Mouse (Mus musculus) stomach, embryonic 14.5 days (tissue): Measurements from ENCODE around the gene Obp1a. TPM values are rescaled to one million over a fixed set of nuclear protein-coding genes. Genes with fewer than 3 reads are reported as not detected.

Experiments used
- ATAC-seq: fragments of 200-750 bp; cut with Nextera tagmentation; 2 replicates; pipeline ENCODE4 v1.8.0; 2017; ENCODE audit warnings: low read depth, moderate TSS enrichment; ENCODE audit not compliant: insufficient number of reproducible peaks, insufficient read depth, low FRiP score
- H3K27ac ChIP-seq: fragments of 300-500 bp; sonication (generic); 2 replicates; pipeline ENCODE4 v1.5.1; 2014; ENCODE audit warnings: mild to moderate bottlenecking, low read length, moderate library complexity, mixed read lengths
- H3K27me3 ChIP-seq: fragments of 300-500 bp; sonication (generic); 2 replicates; pipeline ENCODE4 v1.6.1; 2014; ENCODE audit warnings: low read length, control low read depth, mixed read lengths; ENCODE audit not compliant: control insufficient read depth, insufficient read depth
- H3K36me3 ChIP-seq: fragments of 300-500 bp; sonication (generic); 2 replicates; pipeline ENCODE4 v1.6.1; 2014; ENCODE audit warnings: mild to moderate bottlenecking, control low read depth, low read length, moderate library complexity, mixed read lengths; ENCODE audit not compliant: control insufficient read depth, insufficient read depth
- H3K4me1 ChIP-seq: fragments of 300-500 bp; sonication (generic); 2 replicates; pipeline ENCODE4 v1.6.1; 2014; ENCODE audit warnings: low read length, control low read depth, mixed read lengths; ENCODE audit not compliant: control insufficient read depth, insufficient read depth
- H3K4me2 ChIP-seq: fragments of 300-500 bp; sonication (generic); replicated peaks from 2 replicates; pipeline ENCODE4 v1.6.1; 2014; ENCODE audit warnings: low read depth, low read length, control low read depth
- H3K4me3 ChIP-seq: fragments of 300-500 bp; sonication (generic); 2 replicates; pipeline ENCODE4 v1.5.1; 2014; ENCODE audit warnings: low read depth, low read length, control low read depth
- H3K9ac ChIP-seq: fragments of 300-500 bp; sonication (generic); replicated peaks from 2 replicates; pipeline ENCODE4 v1.6.1; 2014; ENCODE audit warnings: low read depth, mild to moderate bottlenecking, control low read depth, low read length, moderate library complexity, mixed read lengths
- H3K9me3 ChIP-seq: fragments of 300-500 bp; sonication (generic); 2 replicates; pipeline ENCODE4 v1.6.1; 2016; ENCODE audit warnings: low read depth, low read length, control low read depth; ENCODE audit not compliant: control insufficient read depth
- WGBS: fragments of 180-500 bp; shearing (Covaris S2); extraction: QIAGEN DNeasy Blood & Tissue Kit; methylation state at CpG from one replicate; pipeline ENCODE4 v1.1.7; 2014; 5-methylcytosine and 5-hydroxymethylcytosine counted together
- polyA plus RNA-seq: library from polyadenylated mRNA; unstranded; fragments of >200 nt; fragmentation: Nextera tagmentation; extraction: Ambion mirVana; gene quantifications from 2 replicates; pipeline ENCODE4 v1.2.1, GENCODE M21; 2014

Gene Obp1a
- polyA plus RNA-seq = not detected in 2 replicates

- Histone ChIP-seq H3K36me3 (no peaks in the 10 kb centered on the region), H3K27me3 (no peaks in the 10 kb centered on the region), H3K9me3 (no peaks in the 10 kb centered on the region), H3K27ac (no peak within 1 kb of the TSS), H3K4me2 (no peak within 1 kb of the TSS), H3K4me1 (no peaks in the 10 kb centered on the region), H3K9ac (no peak within 1 kb of the TSS), H3K4me3 (no peak within 1 kb of the TSS)
- ATAC-seq = no peak
Measured at GRCm38 (mm10) chrX:78091274-78091673, at the start of gene Obp1a. Gene Obp1a (minus strand): TSS chrX:78091374.

DNA sequence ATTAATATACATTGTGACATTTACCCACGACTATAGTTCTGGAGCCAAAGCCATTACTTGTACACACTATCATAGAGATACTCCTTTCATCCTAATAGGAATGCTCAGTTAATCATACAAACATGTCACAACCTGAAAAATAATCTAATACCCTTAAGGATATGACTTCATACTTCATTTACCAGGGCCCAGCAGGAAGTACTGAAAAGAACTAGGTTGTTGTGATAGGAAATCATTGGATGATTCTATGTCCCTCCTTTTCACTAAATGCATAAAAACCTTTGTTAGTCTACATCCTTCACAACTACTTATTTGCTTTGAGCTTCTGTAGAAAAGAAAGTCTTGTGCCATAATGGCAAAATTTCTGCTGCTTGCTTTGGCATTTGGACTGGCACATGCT lies 34.0 kb upstream of the Obp1a start, which contains the start of gene Gm5938:
Gm5938 (plus strand) TSS at position 301 of the 400 bp plus-strand sequence.
- H3K4me3 ChIP-seq = no peak within 1 kb of the TSS

More for the DNA sequence above, 34.0 kb upstream of the Obp1a start, which contains the start of gene Gm5938:
- Histone ChIP-seq H3K4me2 (no peak within 1 kb of the TSS), H3K9ac (no peak within 1 kb of the TSS), H3K36me3 (no peaks in the 10 kb centered on the region), H3K27ac (no peak within 1 kb of the TSS), H3K4me1 (no peaks in the 10 kb centered on the region), H3K9me3 (no peaks in the 10 kb centered on the region), H3K27me3 (no peaks in the 10 kb centered on the region)
- ATAC-seq = no peak
- 51% methylated on average over 1 of the region's 1 CpGs for WGBS

Other genes with a start within 250 kb of the Obp1a start
- gene Pbsn, start 237.8 kb downstream of the Obp1a start, polyA plus RNA-seq = not detected in 2 replicates
- not detected in 2 replicates for gene Gm14744, start 226.6 kb downstream of the Obp1a start, polyA plus RNA-seq
- not detected in 2 replicates for gene 5430402E10Rik, start 166.3 kb downstream of the Obp1a start, polyA plus RNA-seq
- not detected in 2 replicates for gene Gm5938, start 34.1 kb upstream of the Obp1a start, polyA plus RNA-seq
- gene Obp1b, start 95.4 kb upstream of the Obp1a start, polyA plus RNA-seq = not detected in 2 replicates
- gene Gm14743, start 154.5 kb upstream of the Obp1a start, polyA plus RNA-seq = not detected in 2 replicates